Mouse (Mus musculus) spleen, adult 2 months (tissue): Measurements from ENCODE around the gene Leng8. TPM values are rescaled to one million over a fixed set of nuclear protein-coding genes. Genes with fewer than 3 reads are reported as not detected.

Source experiments
- DNase-seq, 2 experiments: peaks; one replicate each; pipeline versions ENCODE4 v3.0.0 to v3.0.0-alpha.2; 2012 to 2021; ENCODE audit warnings: low spot score in 2 of 2, low read depth in 1 of 2
- H3K27ac ChIP-seq: fragments of 200-500 bp; 2 replicates; pipeline ENCODE4 v1.5.1; 2012; ENCODE audit warnings: low read length, inconsistent platforms; ENCODE audit not compliant: insufficient read depth
- H3K27me3 ChIP-seq: fragments of 200-500 bp; 2 replicates; pipeline ENCODE4 v1.6.1; 2012; ENCODE audit warnings: mild to moderate bottlenecking, moderate library complexity, low read length, inconsistent platforms; ENCODE audit not compliant: control insufficient read depth, insufficient read depth
- H3K36me3 ChIP-seq: fragments of 200-500 bp; 2 replicates; pipeline ENCODE4 v1.6.1; 2012; ENCODE audit warnings: mild to moderate bottlenecking, low read length, inconsistent platforms; ENCODE audit not compliant: control insufficient read depth, insufficient read depth
- H3K4me1 ChIP-seq: fragments of 200-500 bp; 2 replicates; pipeline ENCODE4 v1.6.1; 2011; ENCODE audit warnings: inconsistent platforms; ENCODE audit not compliant: control insufficient read depth, insufficient read depth, insufficient read length
- H3K4me3 ChIP-seq: fragments of 200-500 bp; 2 replicates; pipeline ENCODE4 v1.5.1; 2011; ENCODE audit warnings: mild to moderate bottlenecking, inconsistent platforms; ENCODE audit not compliant: insufficient read depth, insufficient read length; ENCODE audit errors: extremely low read depth
- CTCF ChIP-seq: fragments of 200-500 bp; IDR thresholded peaks from 2 replicates; pipeline ENCODE4 v1.5.1; 2011; ENCODE audit warnings: mild to moderate bottlenecking, inconsistent platforms; ENCODE audit not compliant: insufficient read depth, insufficient read length, insufficient replicate concordance; ENCODE audit errors: extremely low read depth
- POLR2A ChIP-seq: fragments of 200-500 bp; IDR thresholded peaks from 2 replicates; pipeline ENCODE4 v1.6.1; 2011; ENCODE audit warnings: low read depth, low read length, inconsistent platforms
- WGBS: fragments of 180-500 bp; shearing (Covaris S2); methylation state at CpG from one replicate; pipeline ENCODE4 v1.1.7; 2018; 5-methylcytosine and 5-hydroxymethylcytosine counted together
- polyA plus RNA-seq: library from polyadenylated mRNA; depleted of rRNA; stranded (reverse); fragments of >200 nt; gene quantifications from 2 replicates; pipeline ENCODE4 v1.2.3, GENCODE M21; 2012; rRNA removed

Gene Leng8
- polyA plus RNA-seq, 1 experiment, result 420 TPM

GRCm38 (mm10) chr7:4170193-4170938, 33.5 kb downstream of the Leng8 start:
- Histone ChIP-seq H3K4me3 (no peak overlapping the region), H3K27me3 (no peaks in the 10 kb centered on the region; the same call in 1 of the 2 replicates), H3K4me1 (no peaks in the 10 kb centered on the region), H3K27ac (no peak overlapping the region), H3K36me3 (no peaks in the 10 kb centered on the region)
- TF ChIP-seq POLR2A (no peak), CTCF (no peak)
- 80% methylated on average over 6 of the region's 6 CpGs for WGBS
- no peak for DNase-seq

DNA sequence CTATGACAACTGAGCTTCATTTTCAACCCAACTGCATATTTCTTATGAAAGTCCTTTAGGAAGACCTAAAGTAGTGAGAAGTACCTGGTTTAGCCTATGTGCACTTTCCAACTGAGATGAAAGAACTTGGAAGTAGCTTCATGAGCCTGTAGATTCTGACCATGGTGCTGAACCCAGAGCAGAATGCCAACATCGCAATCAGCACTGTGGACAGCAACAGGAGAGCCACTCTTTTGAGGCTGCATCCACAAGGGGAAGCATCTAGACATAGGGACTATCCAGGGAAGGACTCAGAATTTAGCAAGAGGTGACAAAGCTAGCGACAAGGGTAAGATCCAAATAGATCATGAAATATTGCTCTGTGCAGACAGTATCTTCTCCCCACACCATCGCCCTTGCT, 41.6 kb downstream of the Leng8 start:
- TF ChIP-seq CTCF (no peak), POLR2A (no peak)
- 46% methylated on average over 3 of the region's 3 CpGs for WGBS
- H3K36me3 ChIP-seq, result no peaks in the 10 kb centered on the region
- H3K27me3 ChIP-seq, result no peaks in the 10 kb centered on the region
- no peaks in the 10 kb centered on the region for H3K4me1 ChIP-seq
- no peak overlapping the region for H3K4me3 ChIP-seq
- H3K27ac ChIP-seq, result no peak overlapping the region
- DNase-seq, result no peak

Other genes starting within 250 kb of the Leng8 start
- 7.0 and 18.4 TPM in 2 replicates for gene Gm14548, start 238.9 kb upstream of the Leng8 start, polyA plus RNA-seq
- 7.3 and 9.0 TPM in 2 replicates for gene Lilra6, start 221.5 kb upstream of the Leng8 start, polyA plus RNA-seq
- gene Lair1, start 73.8 kb upstream of the Leng8 start, polyA plus RNA-seq, result 26.3 and 34.1 TPM in 2 replicates
- gene Ttyh1, start 17.6 kb upstream of the Leng8 start, polyA plus RNA-seq, result 5.2 TPM in 2 replicates
- 9.9 and 13.7 TPM in 2 replicates for gene Leng9, start 13.3 kb downstream of the Leng8 start, polyA plus RNA-seq
- 13.2 and 19.2 TPM in 2 replicates for gene Cdc42ep5, start 27.8 kb downstream of the Leng8 start, polyA plus RNA-seq
- 0.52 and 1.5 TPM in 2 replicates for gene Lilra5, start 100.7 kb downstream of the Leng8 start, polyA plus RNA-seq
- 5.0 and 5.7 TPM in 2 replicates for gene Ncr1, start 200.7 kb downstream of the Leng8 start, polyA plus RNA-seq